18 mouse cellular contexts compared by ENCODE assay signal in genomic region chr2:172433746-172434145, GRCm38 (mm10). TPM values are rescaled to one million over a fixed set of nuclear protein-coding genes. Genes with fewer than 3 reads are reported as not detected.
DNase-seq lines count a peak whose midpoint lies in the region; ATAC-seq lines count a peak whose summit lies in the region.
"Had no signal": no experiment of that assay in that cellular context is flagged by ENCODE, and none has a peak within 500 bp of the region (broad histone marks: within the 10 kb centered on the region; RNA-seq: fewer than 3 reads in every experiment).

No protein-coding gene starts in this region.

- no peak overlapping the region for H3K27ac ChIP-seq in midbrain, embryonic 14.5 days (replicated peaks; ENCODE audit: low read depth, low read length)
- H3K27ac ChIP-seq: heart, embryonic 15.5 days; hindbrain, postnatal 0 days; kidney, postnatal 0 days; limb, embryonic 15.5 days; stomach, postnatal 0 days had no signal

- no peak overlapping the region for H3K4me3 ChIP-seq in midbrain, embryonic 14.5 days (replicated peaks; ENCODE audit: low read depth, low read length)
- H3K4me3 ChIP-seq: heart, embryonic 15.5 days; limb, embryonic 15.5 days had no signal

- peak; percentile 90 for ATAC-seq in activated CD4-positive, CD25-positive, alpha-beta regulatory T cell, adult 4 months
- peak; percentile 69 for ATAC-seq in neutrophil, adult 5-6 weeks (ENCODE audit: extremely low read depth, insufficient number of reproducible peaks, low FRiP score, poor library complexity, severe bottlenecking)
- ATAC-seq in midbrain, embryonic 14.5 days (ENCODE audit: low FRiP score, low TSS enrichment), result no peak
- ATAC-seq: forebrain, embryonic 16.5 days; hindbrain, postnatal 0 days had no signal

- no peaks in the 10 kb centered on the region for H3K9me3 ChIP-seq in midbrain, embryonic 14.5 days (ENCODE audit: control insufficient read depth, low read length)
- H3K9me3 ChIP-seq: heart, embryonic 15.5 days; limb, embryonic 15.5 days had no signal

- DNase-seq in CD4-positive, CD25-positive, alpha-beta regulatory T cell, adult 2 months (ENCODE audit: low read depth, low spot score), result peak; percentile 78
- peak; percentile 85 for DNase-seq in thymus, postnatal 14 days
- DNase-seq in midbrain, embryonic 14.5 days, result no peak
- no peak for DNase-seq in ovary, postnatal 14 days (ENCODE audit: low spot score)
- no peak for DNase-seq in urinary bladder, adult 2 months (ENCODE audit: low spot score)
- DNase-seq: cerebellum, adult 18-20 months; layer of hippocampus, postnatal 36 days; right cerebral cortex, postnatal 25 days had no signal

- no peak overlapping the region for H3K4me2 ChIP-seq in midbrain, embryonic 14.5 days (ENCODE audit: low read length)
- H3K4me2 ChIP-seq: heart, embryonic 15.5 days; limb, embryonic 15.5 days had no signal

- H3K27me3 ChIP-seq in midbrain, embryonic 14.5 days (ENCODE audit: control insufficient read depth, insufficient read depth, low read length), result no peaks in the 10 kb centered on the region
- H3K27me3 ChIP-seq: heart, embryonic 15.5 days; limb, embryonic 15.5 days had no signal

- no peaks in the 10 kb centered on the region for H3K4me1 ChIP-seq in midbrain, embryonic 14.5 days (ENCODE audit: control insufficient read depth, insufficient read depth, low read length)
- H3K4me1 ChIP-seq: limb, embryonic 15.5 days had no signal

- no peak overlapping the region for H3K9ac ChIP-seq in midbrain, embryonic 14.5 days (replicated peaks; ENCODE audit: low read length)
- H3K9ac ChIP-seq: heart, embryonic 15.5 days; limb, embryonic 15.5 days had no signal

- H3K36me3 ChIP-seq in midbrain, embryonic 14.5 days (ENCODE audit: control insufficient read depth, insufficient read depth, low read length), result no peaks in the 10 kb centered on the region
- H3K36me3 ChIP-seq: heart, embryonic 15.5 days; limb, embryonic 15.5 days had no signal

- 55% methylated on average over 5 of the region's 5 CpGs for WGBS in midbrain, embryonic 14.5 days

RNA-seq across cellular contexts. Expression of gene Rtf2, which starts 6.6 kb away (rescaled TPM):
- 100 to 1,000 TPM in 1 of 2 experiments, 10 to 100 TPM in 1; 99.4 to 120 TPM for polyA plus RNA-seq in activated CD4-positive, CD25-positive, alpha-beta regulatory T cell, adult 4 months (2017; shearing (Covaris generic))
- 225 and 239 TPM in 2 replicates for total RNA-seq in neutrophil, adult 5-6 weeks (2017)
- polyA plus RNA-seq in midbrain, embryonic 14.5 days (2014; fragmentation: Nextera tagmentation; extraction: Ambion mirVana), result 87.2 and 101 TPM in 2 replicates
- 72.6 and 72.7 TPM in 2 replicates for polyA plus RNA-seq in urinary bladder, adult 2 months (2012; rRNA removed)

RNA-seq across cellular contexts. Expression of gene Gcnt7, which starts 24.6 kb away (rescaled TPM):
- polyA plus RNA-seq in activated CD4-positive, CD25-positive, alpha-beta regulatory T cell, adult 4 months (2017; shearing (Covaris generic)), result 1 to 10 TPM; 4.0 to 7.4 TPM
- total RNA-seq in neutrophil, adult 5-6 weeks (2017), result 0.74 and 1.0 TPM in 2 replicates
- polyA plus RNA-seq in midbrain, embryonic 14.5 days (2014; fragmentation: Nextera tagmentation; extraction: Ambion mirVana), result 0.84 and 1.6 TPM in 2 replicates
- polyA plus RNA-seq in urinary bladder, adult 2 months (2012; rRNA removed), result 0.04 TPM in 1 of 2 replicates, not detected in the other
- total RNA-seq: hindbrain, postnatal 0 days; layer of hippocampus, postnatal 36 days; midbrain, postnatal 0 days had no signal
- polyA plus RNA-seq: gonadal fat pad, adult 2 months had no signal

RNA-seq across cellular contexts. Expression of gene Fam209, which starts 38.6 kb away (rescaled TPM):
- polyA plus RNA-seq in activated CD4-positive, CD25-positive, alpha-beta regulatory T cell, adult 4 months (2017; shearing (Covaris generic)), result 1 to 10 TPM; 1.6 to 1.9 TPM
- 14.4 and 15.8 TPM in 2 replicates for total RNA-seq in neutrophil, adult 5-6 weeks (2017)
- 0.55 and 0.76 TPM in 2 replicates for polyA plus RNA-seq in midbrain, embryonic 14.5 days (2014; fragmentation: Nextera tagmentation; extraction: Ambion mirVana)
- 0.26 and 0.59 TPM in 2 replicates for polyA plus RNA-seq in urinary bladder, adult 2 months (2012; rRNA removed)
- total RNA-seq: hindbrain, postnatal 0 days; layer of hippocampus, postnatal 36 days; midbrain, postnatal 0 days had no signal
- polyA plus RNA-seq: heart, embryonic 15.5 days; kidney, postnatal 0 days had no signal

RNA-seq across cellular contexts. Expression of gene Cass4, which starts 40.2 kb away (rescaled TPM):
- polyA plus RNA-seq in activated CD4-positive, CD25-positive, alpha-beta regulatory T cell, adult 4 months (2017; shearing (Covaris generic)), result 1 to 10 TPM; 7.8 to 9.3 TPM
- total RNA-seq in neutrophil, adult 5-6 weeks (2017), result 30.7 and 34.6 TPM in 2 replicates
- 0.19 and 0.28 TPM in 2 replicates for polyA plus RNA-seq in midbrain, embryonic 14.5 days (2014; fragmentation: Nextera tagmentation; extraction: Ambion mirVana)
- 0.88 and 1.3 TPM in 2 replicates for polyA plus RNA-seq in urinary bladder, adult 2 months (2012; rRNA removed)

Comparison
In these comparisons a context has a peak if more than half of its experiments do, and no peak if none do; other contexts are left out.
1. DNase-seq: peak in CD4-positive, CD25-positive, alpha-beta regulatory T cell, adult 2 months (single experiment) and thymus, postnatal 14 days (single experiment); none in midbrain, embryonic 14.5 days (single experiment), ovary, postnatal 14 days (single experiment) and urinary bladder, adult 2 months (single experiment).